Mouse (Mus musculus): ENCODE data around the gene Med4. TPM values are rescaled to one million over a fixed set of nuclear protein-coding genes. Genes with fewer than 3 reads are reported as not detected.
"Not testable (repeated sequence)": the region's sequence is repeated elsewhere in the genome, so short reads cannot be mapped to it uniquely, and the experiment has no call there.

The Med4 gene
- total RNA-seq, 2 experiments from 2014 or later: 11.9 to 13.4 TPM

- no peak for DNase-seq (ENCODE audit: low spot score)
These were observed 8.5 kb upstream of the Med4 start for GRCm38 (mm10) chr14:73501283-73501682.

- no peak for DNase-seq (ENCODE audit: low spot score)
These were observed 8.1 kb upstream of the Med4 start for GRCm38 (mm10) chr14:73501721-73502120.

- DNase-seq (ENCODE audit: low spot score): no peak
These were observed 7.1 kb upstream of the Med4 start for GRCm38 (mm10) chr14:73502591-73503184.

GRCm38 (mm10) chr14:73503237-73503933, 6.4 kb upstream of the Med4 start:
- no peak for DNase-seq (ENCODE audit: low spot score)

GRCm38 (mm10) chr14:73506283-73506682, 3.5 kb upstream of the Med4 start:
- no peak for DNase-seq (ENCODE audit: low spot score)

GRCm38 (mm10) chr14:73507200-73507599, 2.6 kb upstream of the Med4 start:
- DNase-seq (ENCODE audit: low spot score): no peak

GRCm38 (mm10) chr14:73507702-73508376, 2.0 kb upstream of the Med4 start:
- no peak for DNase-seq (ENCODE audit: low spot score)

- no peak for DNase-seq (ENCODE audit: low spot score)
These were observed 1.0 kb upstream of the Med4 start for GRCm38 (mm10) chr14:73508630-73509395.

- no peak for DNase-seq (ENCODE audit: low spot score)
These were observed 14.3 kb downstream of the Med4 start for GRCm38 (mm10) chr14:73524136-73524535.

GRCm38 (mm10) chr14:73524766-73525448, 15.1 kb downstream of the Med4 start, which contains the start of gene Sucla2:
TSS of gene Sucla2 (plus strand) at chr14:73525319.
- peak; percentile 94 for DNase-seq (ENCODE audit: low spot score)

- DNase-seq (ENCODE audit: low spot score): not testable (repeated sequence)
These were observed 18.8 kb downstream of the Med4 start for GRCm38 (mm10) chr14:73528661-73529060.

GRCm38 (mm10) chr14:73533755-73534465, 24.1 kb downstream of the Med4 start:
- no peak for DNase-seq (ENCODE audit: low spot score)

GRCm38 (mm10) chr14:73535641-73536040, 25.8 kb downstream of the Med4 start:
- no peak for DNase-seq (ENCODE audit: low spot score)

GRCm38 (mm10) chr14:73543781-73544180, 34.0 kb downstream of the Med4 start:
- DNase-seq (ENCODE audit: low spot score): no peak

- no peak for DNase-seq (ENCODE audit: low spot score)
These were observed 37.2 kb downstream of the Med4 start for GRCm38 (mm10) chr14:73547034-73547433.

GRCm38 (mm10) chr14:73548051-73548450, 38.2 kb downstream of the Med4 start, which contains the start of gene Nudt15:
TSS of gene Nudt15 (minus strand) at chr14:73548242.
- DNase-seq (ENCODE audit: low spot score): no peak

- DNase-seq (ENCODE audit: low spot score): no peak
These were observed 40.5 kb downstream of the Med4 start for GRCm38 (mm10) chr14:73550291-73550690.

- no peak for DNase-seq (ENCODE audit: low spot score)
These were observed 40.9 kb downstream of the Med4 start for GRCm38 (mm10) chr14:73550732-73551131.

GRCm38 (mm10) chr14:73551164-73551563, 41.3 kb downstream of the Med4 start:
- no peak for DNase-seq (ENCODE audit: low spot score)

GRCm38 (mm10) chr14:73552341-73553121, 42.7 kb downstream of the Med4 start:
- peak; percentile 96 for DNase-seq (ENCODE audit: low spot score)
